Mouse (Mus musculus) ES-E14 (cell line): Measurements from ENCODE around the gene Rps3. TPM values are rescaled to one million over a fixed set of nuclear protein-coding genes. Genes with fewer than 3 reads are reported as not detected.

Experiments used
- DNase-seq: peaks from one replicate; pipeline ENCODE4 v3.0.0-alpha.2; 2013; ENCODE audit warnings: low read depth, low spot score
- H3K27ac ChIP-seq: 2 replicates; pipeline ENCODE4 v1.5.1; 2012; ENCODE audit warnings: low read depth, mild to moderate bottlenecking, low read length, moderate library complexity, mixed read lengths; ENCODE audit not compliant: poor library complexity, insufficient read depth, severe bottlenecking
- H3K36me3 ChIP-seq: 2 replicates; pipeline ENCODE4 v1.6.1; 2012; ENCODE audit warnings: mild to moderate bottlenecking, low read length, moderate library complexity, mixed read lengths; ENCODE audit not compliant: control insufficient read depth, poor library complexity, insufficient read depth, severe bottlenecking
- H3K4me1 ChIP-seq, 2 experiments: fragments of 150-350 bp in 1 of 2; sonication (generic) in 1 of 2; 2 replicates each; pipeline ENCODE4 v1.6.1; 2012; ENCODE audit warnings: low read length in 2 of 2, mild to moderate bottlenecking in 1 of 2, mixed read lengths in 1 of 2; ENCODE audit not compliant: control insufficient read depth in 2 of 2, insufficient read depth in 2 of 2, poor library complexity in 1 of 2
- H3K4me3 ChIP-seq, 2 experiments: fragments of 150-350 bp in 1 of 2; sonication (generic) in 1 of 2; 2 replicates each; pipeline ENCODE4 v1.5.1; 2012; ENCODE audit warnings: low read length in 2 of 2, low read depth in 1 of 2, mild to moderate bottlenecking in 1 of 2, mixed read lengths in 1 of 2; ENCODE audit not compliant: insufficient read depth in 1 of 2, poor library complexity in 1 of 2, severe bottlenecking in 1 of 2
- H3K9ac ChIP-seq: 2 replicates; pipeline ENCODE4 v1.6.1; 2012; ENCODE audit warnings: low read depth, mild to moderate bottlenecking, low read length, mixed read lengths; ENCODE audit not compliant: poor library complexity, insufficient read depth, severe bottlenecking
- H3K9me3 ChIP-seq: fragments of 150-350 bp; sonication (generic); 2 replicates; pipeline ENCODE4 v1.6.1; 2012; ENCODE audit warnings: low read depth, mild to moderate bottlenecking, low read length; ENCODE audit not compliant: control insufficient read depth, insufficient read depth
- CHD2 ChIP-seq: IDR thresholded peaks from 2 replicates; pipeline ENCODE4 v1.6.1; 2014; ENCODE audit warnings: mild to moderate bottlenecking, low read depth, low read length, inconsistent platforms
- HCFC1 ChIP-seq: IDR thresholded peaks from 2 replicates; pipeline ENCODE4 v1.6.1; 2012; ENCODE audit warnings: low read length, inconsistent platforms, borderline replicate concordance; ENCODE audit not compliant: insufficient read depth
- MAFK ChIP-seq: IDR thresholded peaks from 2 replicates; pipeline ENCODE4 v1.6.1; 2014; ENCODE audit warnings: mild to moderate bottlenecking, low read depth, low read length, inconsistent platforms; ENCODE audit not compliant: insufficient read depth
- ZC3H11A ChIP-seq: IDR thresholded peaks from 2 replicates; pipeline ENCODE4 v1.6.1; 2012; ENCODE audit warnings: low read depth, mild to moderate bottlenecking, inconsistent platforms, low read length, borderline replicate concordance
- ZNF384 ChIP-seq: IDR thresholded peaks from 2 replicates; pipeline ENCODE4 v1.6.1; 2012; ENCODE audit warnings: low read depth, low read length, inconsistent platforms
- in situ Hi-C, 2 experiments: fragments of 600-800 bp; cut with MboI; formaldehyde crosslinking; loops; one replicate each; pipeline ENCODE4 v1.15.1; 2025; ENCODE audit warnings: low sequenced_read_pairs in 2 of 2, inconsistent platforms in 1 of 2; ENCODE audit not compliant: unreplicated experiment in 2 of 2
- total RNA-seq: library from RNA; depleted of rRNA; stranded (reverse); fragments of 300-350 nt; gene quantifications from 2 replicates; pipeline ENCODE4 v1.2.3, GENCODE M21; 2012; rRNA removed

Rps3 gene
- total RNA-seq, 1 experiment, result 1,655 TPM

DNA sequence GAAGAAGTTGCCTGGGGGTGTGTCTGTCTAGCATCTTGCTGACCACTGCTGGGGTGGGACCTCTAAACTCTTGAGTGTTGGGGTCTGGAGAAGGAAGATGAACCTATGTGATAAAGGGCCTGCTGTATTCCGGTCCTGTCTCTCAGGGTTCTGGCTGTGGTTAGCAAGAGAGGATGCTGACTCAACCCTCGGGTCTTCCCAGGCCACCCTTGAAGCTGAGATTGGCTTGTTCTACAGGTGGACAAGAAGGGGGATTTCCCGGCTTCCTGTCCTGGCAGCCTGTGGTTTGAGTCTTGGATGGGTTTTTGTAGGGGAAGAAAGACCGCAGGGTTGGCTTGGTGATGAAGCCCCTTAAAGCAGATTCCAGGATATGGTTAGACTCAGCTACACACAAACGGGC lies 54.7 kb downstream of the Rps3 start:
- Histone ChIP-seq H3K9me3 (no peaks in the 10 kb centered on the region), H3K27ac (no peak overlapping the region), H3K4me1 (peaks cover 4 to 18% of the 10 kb centered on the region in 2 experiments; a peak in 1 of 4 replicates), H3K9ac (no peak overlapping the region), H3K4me3 (no peak overlapping the region), H3K36me3 (no peaks in the 10 kb centered on the region)
- DNase-seq, result no peak
- TF ChIP-seq HCFC1 (no peak), CHD2 (no peak), ZC3H11A (no peak), ZNF384 (no peak), MAFK (no peak)
- in situ Hi-C loops, result no loop called here

DNA sequence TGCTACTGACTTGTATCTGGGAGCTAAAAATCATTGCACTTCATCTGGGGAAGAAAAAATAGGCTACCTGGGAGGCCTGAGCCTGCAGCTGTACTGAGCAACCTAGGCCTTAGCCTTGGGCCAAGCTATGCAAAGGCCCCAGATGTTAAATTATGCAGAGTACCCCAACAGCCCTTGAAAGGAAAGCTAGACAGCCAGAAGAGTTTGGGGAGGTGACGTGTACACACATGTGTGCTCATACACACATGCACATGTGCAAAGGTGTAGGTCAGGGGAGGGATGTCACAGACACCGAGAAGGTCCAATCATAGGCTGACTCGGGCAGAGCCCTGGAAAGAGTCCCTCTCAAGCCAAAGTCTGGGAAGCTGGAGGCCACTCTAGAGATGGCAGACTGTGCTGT lies 55.6 kb downstream of the Rps3 start:
- Histone ChIP-seq H3K4me1 (peaks cover 4 to 18% of the 10 kb centered on the region in 2 experiments; a peak in 1 of 4 replicates), H3K27ac (no peak overlapping the region), H3K9me3 (no peaks in the 10 kb centered on the region), H3K4me3 (no peak overlapping the region), H3K9ac (no peak overlapping the region), H3K36me3 (no peaks in the 10 kb centered on the region)
- TF ChIP-seq CHD2 (no peak), ZC3H11A (no peak), ZNF384 (no peak), HCFC1 (no peak), MAFK (no peak)
- in situ Hi-C loops, result no loop called here
- DNase-seq, result no peak

Other genes starting within 250 kb of the Rps3 start
- gene Mogat2, start 245.1 kb downstream of the Rps3 start, total RNA-seq, result 9.1 and 22.9 TPM in 2 replicates
- 6.7 and 13.5 TPM in 2 replicates for gene Map6, start 216.3 kb downstream of the Rps3 start, total RNA-seq
- 337 and 500 TPM in 2 replicates for gene Serpinh1, start 130.5 kb downstream of the Rps3 start, total RNA-seq
- 8.3 and 10.2 TPM in 2 replicates for gene Gdpd5, start 102.3 kb downstream of the Rps3 start, total RNA-seq
- gene Klhl35, start 17.7 kb downstream of the Rps3 start, total RNA-seq, result 0.31 and 0.85 TPM in 2 replicates
- 10.7 and 15.3 TPM in 2 replicates for gene Arrb1, start 51.7 kb upstream of the Rps3 start, total RNA-seq
- gene Tpbgl, start 143.4 kb upstream of the Rps3 start, total RNA-seq, result 0.11 and 0.27 TPM in 2 replicates
- 0.21 and 0.45 TPM in 2 replicates for gene Slco2b1, start 227.6 kb upstream of the Rps3 start, total RNA-seq
- not detected in 2 replicates for gene Olfr520, start 246.5 kb upstream of the Rps3 start, total RNA-seq